Mouse (Mus musculus) spleen, adult 2 months (tissue): ENCODE data around the gene Nrxn3.

Experiments used
- CTCF ChIP-seq: fragments of 200-500 bp; IDR thresholded peaks from 2 replicates; pipeline ENCODE4 v1.5.1; 2011; ENCODE audit warnings: mild to moderate bottlenecking, inconsistent platforms; ENCODE audit not compliant: insufficient read depth, insufficient read length, insufficient replicate concordance; ENCODE audit errors: extremely low read depth
- POLR2A ChIP-seq: fragments of 200-500 bp; IDR thresholded peaks from 2 replicates; pipeline ENCODE4 v1.6.1; 2011; ENCODE audit warnings: low read depth, low read length, inconsistent platforms

- TF ChIP-seq POLR2A: no peak
- no peak for TF ChIP-seq CTCF
Measured at GRCm38 (mm10) chr12:89983399-89983798, 1260.7 kb downstream of the Nrxn3 start.
